11 mouse cellular contexts compared by ENCODE assay signal in the genomic region with DNA sequence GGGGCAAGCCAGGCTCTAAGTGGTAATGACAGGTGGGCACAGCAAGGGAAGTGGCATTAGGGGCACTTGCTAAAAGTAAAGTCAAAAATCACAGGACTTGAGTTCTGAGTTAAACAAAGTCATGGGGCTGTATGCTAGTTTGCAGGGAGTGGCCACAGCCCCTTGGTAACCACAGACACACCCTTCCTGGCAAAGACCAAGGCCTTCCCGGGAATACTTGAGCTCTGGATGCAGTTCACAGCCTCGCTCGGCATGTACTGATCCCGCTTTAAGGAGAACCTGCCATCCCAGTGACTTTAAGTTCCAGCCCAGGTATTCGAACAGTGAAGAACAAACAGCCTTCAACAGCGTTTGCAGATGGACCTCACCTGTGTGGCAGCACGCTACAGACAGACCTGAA.
DNase-seq lines count a peak whose midpoint lies in the region; ATAC-seq and TF ChIP-seq lines count a peak whose summit lies in the region.
"Had no signal": no experiment of that assay in that cellular context is flagged by ENCODE, and none has a peak within 500 bp of the region (broad histone marks: within the 10 kb centered on the region; RNA-seq: fewer than 3 reads in every experiment).

No protein-coding gene starts in this region.

- TF ChIP-seq CTCF in lung, adult 2 months (IDR thresholded peaks at IDR 0.05; ENCODE audit: insufficient read depth, low read length): no peak

- 48% methylated on average over 7 of the region's 7 CpGs for WGBS in lung, adult 2 months
- 51% methylated on average over 7 of the region's 7 CpGs for WGBS in intestine, embryonic 16.5 days
- 51% methylated on average over 7 of the region's 7 CpGs for WGBS in stomach, embryonic 16.5 days

- TF ChIP-seq POLR2A in lung, adult 2 months (IDR thresholded peaks at IDR 0.05; ENCODE audit: borderline replicate concordance, extremely low read depth, low read depth, low read length): no peak

- no peaks in the 10 kb centered on the region for H3K36me3 ChIP-seq in intestine, embryonic 16.5 days (ENCODE audit: control insufficient read depth, insufficient read depth, low read length)
- H3K36me3 ChIP-seq in stomach, embryonic 16.5 days (ENCODE audit: control insufficient read depth, insufficient read depth, low read length): no peaks in the 10 kb centered on the region
- H3K36me3 ChIP-seq: hindbrain, embryonic 13.5 days had no signal

- H3K9ac ChIP-seq in intestine, embryonic 16.5 days (ENCODE audit: low read depth, low read length): no peak overlapping the region
- H3K9ac ChIP-seq in stomach, embryonic 16.5 days (ENCODE audit: low read length): no peak overlapping the region
- H3K9ac ChIP-seq: hindbrain, embryonic 13.5 days had no signal

- no peaks in the 10 kb centered on the region for H3K27me3 ChIP-seq in intestine, embryonic 16.5 days (replicated peaks; ENCODE audit: control insufficient read depth, insufficient read depth, low read length)
- no peaks in the 10 kb centered on the region for H3K27me3 ChIP-seq in stomach, embryonic 16.5 days (ENCODE audit: control insufficient read depth, insufficient read depth, low read length)
- H3K27me3 ChIP-seq: hindbrain, embryonic 13.5 days had no signal

- H3K27ac ChIP-seq in intestine, embryonic 16.5 days (ENCODE audit: low read length): peak overlapping the region; percentile 77
- H3K27ac ChIP-seq in stomach, embryonic 16.5 days (ENCODE audit: low read length): peak overlapping the region; percentile 56
- H3K27ac ChIP-seq: hindbrain, embryonic 13.5 days had no signal

- peak; percentile 75 for ATAC-seq in intestine, embryonic 16.5 days
- ATAC-seq in stomach, embryonic 16.5 days (ENCODE audit: insufficient read depth, low FRiP score): peak; percentile 65; the same call in 1 of the 2 replicates

- peak overlapping the region; percentile 34 for H3K4me2 ChIP-seq in intestine, embryonic 16.5 days (ENCODE audit: low read depth, low read length)
- peak overlapping the region; percentile 3; the same call in 1 of the 2 replicates for H3K4me2 ChIP-seq in stomach, embryonic 16.5 days (ENCODE audit: low read depth, low read length)
- H3K4me2 ChIP-seq: hindbrain, embryonic 13.5 days had no signal

- DNase-seq in adrenal gland, adult 2 months: peak; percentile 75
- no peak for DNase-seq in adrenal gland, postnatal 4 days (ENCODE audit: low spot score in 2 of 2)
- DNase-seq in lung, adult 18-20 months: peak; percentile 80 to 85
- DNase-seq in lung, adult 2 months: no peak
- DNase-seq in Muller cell, postnatal 12 days (ENCODE audit: inconsistent ontology term): no peak
- no peak for DNase-seq in layer of hippocampus, adult 11-12 months (ENCODE audit: low spot score)
- DNase-seq: layer of hippocampus, postnatal 36 days; spleen, adult 18-20 months had no signal

- H3K4me1 ChIP-seq in lung, adult 2 months (ENCODE audit: control insufficient read depth, insufficient read depth, low read length): peaks cover 24% of the 10 kb centered on the region
- peaks cover 50% of the 10 kb centered on the region for H3K4me1 ChIP-seq in intestine, embryonic 16.5 days (ENCODE audit: control insufficient read depth, insufficient read depth, low read length)
- H3K4me1 ChIP-seq in stomach, embryonic 16.5 days (ENCODE audit: control insufficient read depth, insufficient read depth, low read length): peaks cover 35% of the 10 kb centered on the region

- no peak overlapping the region for H3K4me3 ChIP-seq in lung, adult 2 months (replicated peaks; ENCODE audit: extremely low read depth, low read depth, low read length)
- H3K4me3 ChIP-seq in intestine, embryonic 16.5 days (ENCODE audit: low read length): peak overlapping the region; percentile 9; the same call in 1 of the 2 replicates
- H3K4me3 ChIP-seq in stomach, embryonic 16.5 days (replicated peaks; ENCODE audit: low read length): no peak overlapping the region
- H3K4me3 ChIP-seq: hindbrain, embryonic 13.5 days had no signal

- H3K9me3 ChIP-seq in intestine, embryonic 16.5 days (ENCODE audit: control insufficient read depth, low read length): no peaks in the 10 kb centered on the region
- no peaks in the 10 kb centered on the region for H3K9me3 ChIP-seq in stomach, embryonic 16.5 days (replicated peaks; ENCODE audit: control insufficient read depth, low read length)
- H3K9me3 ChIP-seq: hindbrain, embryonic 13.5 days had no signal

Comparison
In these comparisons a context has a peak if more than half of its experiments do, and no peak if none do; other contexts are left out.
1. DNase-seq: peak in adrenal gland, adult 2 months (single experiment) and lung, adult 18-20 months (2 of 2); none in adrenal gland, postnatal 4 days (0 of 2), lung, adult 2 months (single experiment), Muller cell, postnatal 12 days (single experiment) and layer of hippocampus, adult 11-12 months (single experiment).